Mouse (Mus musculus) ES-Bruce4 (cell line): Measurements from ENCODE around the gene Numb.

Experiments used
- CTCF ChIP-seq: IDR thresholded peaks from one replicate; pipeline ENCODE4 v1.8.1; 2011; ENCODE audit warnings: low read depth, low read length
- EP300 ChIP-seq: IDR thresholded peaks from 2 replicates; pipeline ENCODE4 v1.6.1; 2011; ENCODE audit warnings: low read depth, low read length; ENCODE audit not compliant: insufficient read depth
- POLR2A ChIP-seq: IDR thresholded peaks from one replicate; pipeline ENCODE4 v1.8.1; 2011; ENCODE audit warnings: low read length; ENCODE audit not compliant: insufficient read depth

DNA sequence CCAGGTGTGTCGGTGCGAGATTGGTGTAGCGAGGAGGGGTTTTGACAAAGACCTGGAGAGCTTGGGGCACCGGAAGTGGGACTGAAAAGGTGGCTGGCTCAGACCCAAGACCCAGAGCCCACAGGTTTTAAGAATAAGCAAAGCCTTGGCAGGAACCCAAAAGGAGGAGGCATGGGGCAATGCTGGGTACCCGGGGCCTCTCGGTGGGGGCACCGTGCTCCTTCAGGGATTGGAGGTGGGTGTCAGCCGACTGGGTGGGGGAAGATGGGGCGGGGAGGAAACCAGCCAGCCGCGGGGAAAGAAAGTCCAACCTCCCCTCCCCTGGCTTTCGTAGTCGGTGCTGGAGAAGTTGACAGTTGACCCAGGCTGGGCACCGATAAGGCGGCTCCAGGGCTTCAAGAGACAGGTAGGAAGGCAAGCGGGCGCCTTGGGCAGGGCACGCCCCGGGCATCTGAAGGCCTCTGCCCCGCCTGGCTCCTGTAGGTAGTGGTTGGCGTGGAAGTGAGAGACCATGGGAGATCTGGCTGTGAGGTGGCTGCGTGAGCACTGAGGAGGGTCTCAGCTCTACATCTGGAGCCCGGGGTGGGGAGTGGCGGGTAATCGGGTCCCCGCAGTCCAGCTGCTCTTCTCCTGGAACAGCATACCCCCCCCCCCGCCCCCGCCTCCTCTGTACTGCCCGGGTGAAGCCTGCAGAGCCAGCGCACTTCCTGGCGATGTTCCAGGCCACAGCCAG lies 158.3 kb downstream of the Numb start, which contains the start of gene Papln:
- TF ChIP-seq CTCF (no peak), EP300 (no peak), POLR2A (no peak)
